Mouse (Mus musculus) lung, postnatal 25 days (tissue): ENCODE results near the gene Gm17949.
"Not testable (repeated sequence)": the region's sequence is repeated elsewhere in the genome, so short reads cannot be mapped to it uniquely, and the experiment has no call there.

ENCODE experiments used
- DNase-seq: peaks from one replicate; pipeline ENCODE4 v3.0.0; 2022; ENCODE audit warnings: low spot score

Gm17949 gene

GRCm38 (mm10) chr17:57047406-57047805 lies 36.1 kb downstream of the Gm17949 start:
- DNase-seq = no peak

- DNase-seq = no peak
Observed at GRCm38 (mm10) chr17:57048816-57049215, 37.5 kb downstream of the Gm17949 start.

DNA sequence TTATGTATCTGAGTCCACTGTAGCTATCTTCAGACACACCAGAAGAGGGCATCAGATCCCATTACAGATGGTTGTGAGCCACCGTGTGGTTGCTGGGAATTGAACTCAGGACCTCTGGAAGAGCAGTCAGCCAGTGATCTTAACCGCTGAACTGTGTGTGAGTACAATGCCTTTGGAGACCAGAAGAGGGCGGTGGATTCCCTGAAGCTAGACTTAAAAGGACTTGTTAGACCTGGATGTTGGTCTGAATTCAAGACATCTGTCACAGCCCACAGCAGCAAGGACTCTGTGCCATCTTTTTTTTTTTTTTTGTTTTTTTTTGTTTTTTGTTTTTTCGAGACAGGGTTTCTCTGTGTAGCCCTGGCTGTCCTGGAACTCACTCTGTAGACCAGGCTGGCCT lies 40.4 kb downstream of the Gm17949 start:
- DNase-seq = not testable (repeated sequence)

- no peak for DNase-seq
Observed at GRCm38 (mm10) chr17:57056246-57056645, 45.0 kb downstream of the Gm17949 start.

- DNase-seq = peak; percentile 28
Observed at GRCm38 (mm10) chr17:57058891-57059485, 47.7 kb downstream of the Gm17949 start, which contains the start of gene Crb3. Gene Crb3, plus strand, starts transcription at chr17:57059105.

- peak; percentile 41 for DNase-seq
Observed at GRCm38 (mm10) chr17:57059486-57059977, 48.3 kb downstream of the Gm17949 start, which contains the start of gene Slc25a23. Gene Slc25a23, minus strand, starts transcription at chr17:57059863.

DNA sequence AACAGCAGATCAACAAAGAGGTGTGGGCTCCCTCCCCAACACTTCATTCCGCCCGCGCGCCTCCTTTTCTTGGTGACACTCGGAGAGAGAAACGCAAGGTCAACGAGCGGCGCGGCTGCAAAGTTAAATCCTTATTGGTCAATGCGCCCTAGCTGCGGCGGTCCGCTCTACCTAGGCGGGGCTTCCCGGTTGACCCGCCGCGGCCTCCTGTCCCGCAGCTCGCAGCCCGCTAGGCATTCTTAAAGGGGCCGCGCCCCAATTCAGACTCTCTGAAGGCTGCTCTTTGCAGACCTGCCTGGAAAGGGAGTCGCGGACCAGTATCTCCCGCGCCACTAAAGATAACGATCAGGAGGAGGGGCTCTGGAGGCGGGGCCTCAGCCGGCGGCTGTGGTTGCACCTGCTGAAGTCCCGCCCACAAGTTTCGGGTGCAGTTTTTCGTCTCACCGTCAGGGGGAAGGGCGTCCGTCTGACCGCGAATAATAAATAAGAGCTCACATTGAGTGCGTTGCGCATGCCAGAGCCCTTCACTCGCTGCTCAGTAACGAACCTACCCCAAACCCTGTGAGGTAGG lies 49.0 kb downstream of the Gm17949 start:
- peak; percentile 97 for DNase-seq

DNA sequence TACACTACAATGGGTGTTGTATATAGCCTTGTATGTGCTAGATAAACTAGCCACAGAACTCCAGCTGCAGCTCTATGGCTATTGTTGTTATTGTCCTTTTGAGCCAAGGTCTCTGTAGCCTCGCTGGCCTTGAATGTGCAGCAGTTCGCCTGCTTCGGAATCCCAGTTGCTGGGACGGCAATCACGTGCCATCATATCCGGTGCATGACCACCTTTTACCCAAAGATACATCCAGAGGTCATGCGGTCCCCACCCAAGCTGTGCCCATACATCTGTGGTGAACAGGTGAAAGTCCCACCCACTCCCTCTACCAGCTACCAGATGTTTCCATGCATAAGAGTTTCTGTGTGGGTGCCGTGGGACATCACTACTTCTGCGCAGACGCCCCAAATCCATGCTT lies 49.8 kb downstream of the Gm17949 start:
- DNase-seq = no peak

DNA sequence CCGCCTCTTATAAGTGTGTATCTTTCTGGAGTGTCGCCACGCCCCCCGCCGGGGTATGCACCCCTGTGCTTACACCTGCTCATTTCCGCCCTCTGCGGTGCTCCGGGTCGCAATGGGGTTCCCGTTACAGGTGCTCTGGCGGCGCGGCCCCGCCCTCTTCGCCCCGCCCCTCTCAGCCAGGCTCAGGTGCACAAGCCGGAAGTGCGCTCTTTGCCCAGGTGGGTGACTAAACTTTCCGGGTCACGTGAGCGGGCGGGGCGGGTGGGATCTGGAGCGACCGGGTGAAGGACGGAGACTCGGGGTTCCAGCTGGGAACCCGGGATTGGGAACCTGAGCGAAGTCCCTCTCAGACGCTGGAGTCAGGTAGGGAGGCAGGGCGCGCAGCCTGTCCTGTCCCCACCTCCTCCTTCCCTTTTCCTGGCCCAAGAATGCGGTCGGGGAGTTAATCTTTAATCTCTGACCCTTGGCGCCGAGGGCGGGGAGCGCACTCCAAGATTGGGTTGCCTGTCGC lies 50.8 kb downstream of the Gm17949 start:
- DNase-seq = peak; percentile 82

DNA sequence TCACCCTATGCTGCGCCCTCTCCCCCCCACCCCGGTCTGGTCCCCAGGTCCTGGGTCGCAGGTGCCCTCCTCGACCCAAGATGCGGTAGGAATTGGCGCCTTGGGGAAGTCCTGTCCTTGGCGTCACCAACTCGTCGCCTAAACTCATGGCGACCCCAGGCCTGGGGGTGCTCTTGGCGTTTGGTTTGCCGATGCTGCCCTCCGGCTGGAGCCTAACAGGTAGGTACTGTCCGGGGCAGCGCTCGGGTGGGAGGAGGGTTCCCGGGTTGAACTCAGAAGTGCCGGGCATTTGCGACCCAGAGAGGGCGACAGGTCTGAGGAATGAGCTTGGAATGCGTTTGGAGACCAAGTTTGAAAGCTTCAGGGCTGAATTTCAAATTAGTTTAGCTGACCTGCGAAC lies 51.3 kb downstream of the Gm17949 start:
- DNase-seq = no peak

DNA sequence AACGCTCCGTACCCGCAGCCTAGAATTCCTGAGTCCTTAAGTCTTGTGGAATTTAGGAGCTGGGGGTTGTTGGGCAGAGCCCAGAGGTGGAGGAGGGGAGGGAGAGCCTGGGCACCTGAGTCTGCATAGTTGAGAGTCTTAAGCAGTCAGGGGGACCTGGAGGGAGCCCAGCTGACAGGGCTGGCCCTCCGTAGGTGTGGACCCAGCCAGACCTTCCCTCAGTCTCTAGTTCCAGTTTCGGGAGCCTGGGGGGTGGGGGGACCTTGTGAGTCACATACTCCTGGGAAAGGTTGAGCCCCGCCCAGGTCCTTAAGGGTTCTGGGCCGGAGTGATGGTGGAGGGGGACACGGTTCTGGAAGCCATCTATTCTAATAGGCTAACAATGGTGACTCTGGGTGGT lies 51.8 kb downstream of the Gm17949 start:
- peak; percentile 37 for DNase-seq

GRCm38 (mm10) chr17:57066908-57067307 lies 55.6 kb downstream of the Gm17949 start:
- no peak for DNase-seq

- no peak for DNase-seq
Observed at GRCm38 (mm10) chr17:57070272-57070671, 59.0 kb downstream of the Gm17949 start.

- DNase-seq = peak; percentile 48
Observed at GRCm38 (mm10) chr17:57070699-57071098, 59.4 kb downstream of the Gm17949 start.
